Mouse (Mus musculus): ENCODE results near the gene Mrps35. TPM values are rescaled to one million over a fixed set of nuclear protein-coding genes. Genes with fewer than 3 reads are reported as not detected.

Gene Mrps35
- 164 and 182 TPM in 2 replicates for polyA plus RNA-seq (2015; fragmentation: Nextera tagmentation; extraction: Ambion mirVana)

- 2% methylated on average over 61 of the region's 66 CpGs for WGBS
Observed at GRCm38 (mm10) chr6:147042291-147043290, at the start of gene Mrps35. Gene Mrps35, plus strand, starts transcription at chr6:147042764.

GRCm38 (mm10) chr6:146994236-146994635 is 48.3 kb upstream of the Mrps35 start:
- Histone ChIP-seq H3K9me3 (ENCODE audit: control insufficient read depth, low read length) (no peaks in the 10 kb centered on the region), H3K4me1 (ENCODE audit: control insufficient read depth, insufficient read depth, low read length) (no peaks in the 10 kb centered on the region), H3K9ac (ENCODE audit: low read depth, low read length) (no peak overlapping the region), H3K36me3 (ENCODE audit: control insufficient read depth, insufficient read depth, low read length) (0 out of 2 replicates have a peak, but pooled peaks cover 6% of the 10 kb centered on the region), H3K27ac (ENCODE audit: low read length) (no peak overlapping the region), H3K27me3 (replicated peaks; ENCODE audit: control insufficient read depth, insufficient read depth, low read length) (no peaks in the 10 kb centered on the region), H3K4me2 (ENCODE audit: low read depth, low read length) (no peak overlapping the region), H3K4me3 (ENCODE audit: low read length) (no peak overlapping the region)
- no peak for ATAC-seq
- 46% methylated on average over 5 of the region's 5 CpGs for WGBS

More at GRCm38 (mm10) chr6:147042291-147043290, at the start of gene Mrps35:
- Histone ChIP-seq H3K4me3 (ENCODE audit: low read length) (peak within 1 kb of the TSS; percentile 82), H3K27ac (ENCODE audit: low read length) (peak within 1 kb of the TSS; percentile 76), H3K36me3 (ENCODE audit: control insufficient read depth, insufficient read depth, low read length) (no peaks in the 10 kb centered on the region), H3K9me3 (ENCODE audit: control insufficient read depth, low read length) (no peaks in the 10 kb centered on the region), H3K4me1 (ENCODE audit: control insufficient read depth, insufficient read depth, low read length) (peaks cover 10% of the 10 kb centered on the region), H3K27me3 (replicated peaks; ENCODE audit: control insufficient read depth, insufficient read depth, low read length) (no peaks in the 10 kb centered on the region), H3K9ac (ENCODE audit: low read depth, low read length) (peak within 1 kb of the TSS; percentile 93), H3K4me2 (ENCODE audit: low read depth, low read length) (peak within 1 kb of the TSS; percentile 78)
- ATAC-seq, result peak; percentile 99

- Histone ChIP-seq H3K4me3 (ENCODE audit: low read length) (no peak overlapping the region), H3K4me1 (ENCODE audit: control insufficient read depth, insufficient read depth, low read length) (no peaks in the 10 kb centered on the region), H3K27me3 (replicated peaks; ENCODE audit: control insufficient read depth, insufficient read depth, low read length) (no peaks in the 10 kb centered on the region), H3K36me3 (ENCODE audit: control insufficient read depth, insufficient read depth, low read length) (peaks cover 6% of the 10 kb centered on the region; the same call in 1 of the 2 replicates), H3K4me2 (ENCODE audit: low read depth, low read length) (no peak overlapping the region), H3K9me3 (ENCODE audit: control insufficient read depth, low read length) (no peaks in the 10 kb centered on the region), H3K9ac (ENCODE audit: low read depth, low read length) (no peak overlapping the region), H3K27ac (ENCODE audit: low read length) (no peak overlapping the region)
- 86% methylated on average over 2 of the region's 2 CpGs for WGBS
- no peak for ATAC-seq
Observed at GRCm38 (mm10) chr6:146995391-146995790, 47.2 kb upstream of the Mrps35 start.

DNA sequence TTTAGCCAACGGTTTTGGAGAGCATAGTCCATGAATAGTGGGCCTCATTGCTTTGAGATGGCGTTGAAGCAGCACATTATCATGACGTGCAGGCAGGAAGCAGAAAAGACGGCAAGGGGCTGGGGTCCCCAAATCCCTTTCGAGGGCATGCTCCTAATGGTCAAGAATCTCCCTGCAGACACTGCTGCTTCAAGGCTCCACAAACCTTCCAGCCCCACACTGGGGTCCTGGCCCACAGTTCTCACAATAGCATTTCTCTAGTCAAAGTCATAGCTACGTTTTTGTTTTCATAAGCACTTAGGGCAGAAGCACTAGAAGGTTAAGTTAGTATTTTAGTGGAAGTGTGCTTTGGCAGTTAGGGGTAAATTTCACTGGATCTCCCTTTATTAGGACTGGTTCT is 46.7 kb upstream of the Mrps35 start:
- 89% methylated on average over 6 of the region's 6 CpGs for WGBS
- no peak overlapping the region for H3K27ac ChIP-seq (ENCODE audit: low read length)
- no peaks in the 10 kb centered on the region for H3K4me1 ChIP-seq (ENCODE audit: control insufficient read depth, insufficient read depth, low read length)
- H3K36me3 ChIP-seq (ENCODE audit: control insufficient read depth, insufficient read depth, low read length), result peaks cover 6% of the 10 kb centered on the region; the same call in 1 of the 2 replicates
- no peaks in the 10 kb centered on the region for H3K27me3 ChIP-seq (replicated peaks; ENCODE audit: control insufficient read depth, insufficient read depth, low read length)
- H3K4me3 ChIP-seq (ENCODE audit: low read length), result no peak overlapping the region
- no peak overlapping the region for H3K9ac ChIP-seq (ENCODE audit: low read depth, low read length)
- no peak overlapping the region for H3K4me2 ChIP-seq (ENCODE audit: low read depth, low read length)
- no peak for ATAC-seq
- no peaks in the 10 kb centered on the region for H3K9me3 ChIP-seq (ENCODE audit: control insufficient read depth, low read length)

- Histone ChIP-seq H3K4me2 (ENCODE audit: low read depth, low read length) (no peak overlapping the region), H3K4me1 (ENCODE audit: control insufficient read depth, insufficient read depth, low read length) (no peaks in the 10 kb centered on the region), H3K27me3 (replicated peaks; ENCODE audit: control insufficient read depth, insufficient read depth, low read length) (no peaks in the 10 kb centered on the region), H3K36me3 (ENCODE audit: control insufficient read depth, insufficient read depth, low read length) (peaks cover 9% of the 10 kb centered on the region), H3K9ac (ENCODE audit: low read depth, low read length) (no peak overlapping the region), H3K9me3 (ENCODE audit: control insufficient read depth, low read length) (no peaks in the 10 kb centered on the region), H3K4me3 (ENCODE audit: low read length) (no peak overlapping the region), H3K27ac (ENCODE audit: low read length) (no peak overlapping the region)
- WGBS, result 58% methylated on average over 6 of the region's 6 CpGs
- peak; percentile 77 for ATAC-seq
Observed at GRCm38 (mm10) chr6:146997006-146997405, 45.6 kb upstream of the Mrps35 start.

DNA sequence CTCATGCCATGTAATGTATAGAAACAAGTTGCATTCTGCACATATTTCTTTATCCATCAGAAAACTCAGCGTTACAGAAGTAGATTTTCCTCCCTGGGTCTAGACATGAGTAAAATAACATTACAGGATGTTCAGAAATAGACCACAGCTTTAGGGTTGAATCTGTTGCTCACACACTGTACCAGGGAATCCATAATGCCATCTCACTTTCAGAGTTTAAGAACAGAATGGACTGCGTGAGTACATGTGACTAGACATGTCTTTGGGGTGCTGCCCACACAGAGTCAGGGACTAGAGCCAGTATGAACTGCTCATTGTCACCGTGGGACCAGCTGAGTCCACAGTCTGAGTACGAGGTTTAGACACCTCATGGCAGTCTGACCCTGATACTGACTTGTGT is 43.9 kb upstream of the Mrps35 start:
- H3K4me2 ChIP-seq (ENCODE audit: low read depth, low read length), result no peak overlapping the region
- no peak overlapping the region for H3K4me3 ChIP-seq (ENCODE audit: low read length)
- H3K9ac ChIP-seq (ENCODE audit: low read depth, low read length), result no peak overlapping the region
- H3K4me1 ChIP-seq (ENCODE audit: control insufficient read depth, insufficient read depth, low read length), result no peaks in the 10 kb centered on the region
- H3K36me3 ChIP-seq (ENCODE audit: control insufficient read depth, insufficient read depth, low read length), result peaks cover 5% of the 10 kb centered on the region
- ATAC-seq, result no peak
- 88% methylated on average over 4 of the region's 4 CpGs for WGBS
- no peaks in the 10 kb centered on the region for H3K9me3 ChIP-seq (ENCODE audit: control insufficient read depth, low read length)
- H3K27me3 ChIP-seq (replicated peaks; ENCODE audit: control insufficient read depth, insufficient read depth, low read length), result no peaks in the 10 kb centered on the region
- no peak overlapping the region for H3K27ac ChIP-seq (ENCODE audit: low read length)

- Histone ChIP-seq H3K9ac (ENCODE audit: low read depth, low read length) (no peak overlapping the region), H3K9me3 (ENCODE audit: control insufficient read depth, low read length) (no peaks in the 10 kb centered on the region), H3K27ac (ENCODE audit: low read length) (no peak overlapping the region), H3K4me3 (ENCODE audit: low read length) (no peak overlapping the region), H3K27me3 (replicated peaks; ENCODE audit: control insufficient read depth, insufficient read depth, low read length) (no peaks in the 10 kb centered on the region), H3K36me3 (ENCODE audit: control insufficient read depth, insufficient read depth, low read length) (peaks cover 5% of the 10 kb centered on the region), H3K4me1 (ENCODE audit: control insufficient read depth, insufficient read depth, low read length) (no peaks in the 10 kb centered on the region), H3K4me2 (ENCODE audit: low read depth, low read length) (no peak overlapping the region)
- WGBS, result 83% methylated on average over 9 of the region's 9 CpGs
- ATAC-seq, result no peak
Observed at GRCm38 (mm10) chr6:146999302-146999701, 43.3 kb upstream of the Mrps35 start.

- H3K4me1 ChIP-seq (ENCODE audit: control insufficient read depth, insufficient read depth, low read length), result no peaks in the 10 kb centered on the region
- H3K27me3 ChIP-seq (replicated peaks; ENCODE audit: control insufficient read depth, insufficient read depth, low read length), result no peaks in the 10 kb centered on the region
- no peaks in the 10 kb centered on the region for H3K9me3 ChIP-seq (ENCODE audit: control insufficient read depth, low read length)
- 51% methylated on average over 2 of the region's 2 CpGs for WGBS
- no peak overlapping the region for H3K27ac ChIP-seq (ENCODE audit: low read length)
- peaks cover 5% of the 10 kb centered on the region for H3K36me3 ChIP-seq (ENCODE audit: control insufficient read depth, insufficient read depth, low read length)
- no peak for ATAC-seq
- no peak overlapping the region for H3K4me3 ChIP-seq (ENCODE audit: low read length)
- no peak overlapping the region for H3K4me2 ChIP-seq (ENCODE audit: low read depth, low read length)
- H3K9ac ChIP-seq (ENCODE audit: low read depth, low read length), result no peak overlapping the region
Observed at GRCm38 (mm10) chr6:146999755-147000154, 42.8 kb upstream of the Mrps35 start.

GRCm38 (mm10) chr6:147008148-147008547 is 34.4 kb upstream of the Mrps35 start:
- no peak overlapping the region for H3K9ac ChIP-seq (ENCODE audit: low read depth, low read length)
- peaks cover 3% of the 10 kb centered on the region; the same call in 1 of the 2 replicates for H3K36me3 ChIP-seq (ENCODE audit: control insufficient read depth, insufficient read depth, low read length)
- H3K4me3 ChIP-seq (ENCODE audit: low read length), result no peak overlapping the region
- no peaks in the 10 kb centered on the region for H3K4me1 ChIP-seq (ENCODE audit: control insufficient read depth, insufficient read depth, low read length)
- ATAC-seq, result no peak
- 76% methylated on average over 3 of the region's 3 CpGs for WGBS
- no peak overlapping the region for H3K4me2 ChIP-seq (ENCODE audit: low read depth, low read length)
- no peak overlapping the region for H3K27ac ChIP-seq (ENCODE audit: low read length)
- H3K27me3 ChIP-seq (replicated peaks; ENCODE audit: control insufficient read depth, insufficient read depth, low read length), result no peaks in the 10 kb centered on the region
- no peaks in the 10 kb centered on the region for H3K9me3 ChIP-seq (ENCODE audit: control insufficient read depth, low read length)
